8 mouse cellular contexts compared by ENCODE assay signal in the genomic region with DNA sequence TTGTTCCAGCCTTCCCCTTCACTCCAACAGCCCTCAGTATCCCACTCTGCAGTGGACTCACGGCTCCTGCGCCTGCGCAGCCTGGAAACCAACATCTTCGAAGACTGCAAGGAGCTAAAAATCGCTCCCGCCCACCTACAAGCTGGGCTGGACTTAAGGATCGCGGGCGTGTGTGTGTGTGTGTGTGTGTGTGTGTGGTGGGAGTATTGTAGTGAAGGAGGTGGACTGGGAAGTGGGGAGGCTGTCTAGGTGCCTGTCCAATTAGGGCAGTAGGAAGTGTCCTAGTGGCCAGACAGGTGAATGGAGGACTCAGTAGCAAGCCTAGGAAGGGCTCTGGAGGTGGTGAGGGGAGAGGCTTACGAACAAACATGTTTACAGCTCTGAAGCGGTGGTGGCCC. TPM values are rescaled to one million over a fixed set of nuclear protein-coding genes. Genes with fewer than 3 reads are reported as not detected.
DNase-seq lines count a peak whose midpoint lies in the region; ATAC-seq and TF ChIP-seq lines count a peak whose summit lies in the region.
"Had no signal": no experiment of that assay in that cellular context is flagged by ENCODE, and none has a peak within 500 bp of the region (broad histone marks: within the 10 kb centered on the region; RNA-seq: fewer than 3 reads in every experiment).

No protein-coding gene starts in this region.

- peaks cover 10% of the 10 kb centered on the region; the same call in 1 of the 2 replicates for H3K4me1 ChIP-seq in lung, embryonic 16.5 days (replicated peaks; ENCODE audit: control insufficient read depth, insufficient read depth, low read length)
- no peaks in the 10 kb centered on the region; the same call in 1 of the 2 replicates for H3K4me1 ChIP-seq in lung, adult 2 months (ENCODE audit: control insufficient read depth, insufficient read depth, low read length)
- peaks cover 38% of the 10 kb centered on the region for H3K4me1 ChIP-seq in forebrain, embryonic 10.5 days
- H3K4me1 ChIP-seq in neural tube, embryonic 12.5 days: peaks cover 17% of the 10 kb centered on the region; the same call in 1 of the 2 replicates

- ATAC-seq in lung, embryonic 16.5 days (ENCODE audit: low read depth): 0 out of 2 replicates have a peak, but pooled peaks have one; percentile 13
- peak; percentile 52 for ATAC-seq in neural tube, embryonic 12.5 days (ENCODE audit: low FRiP score, low read depth)

- H3K9ac ChIP-seq in lung, embryonic 16.5 days (ENCODE audit: low read length): no peak overlapping the region
- peak overlapping the region; percentile 72; the same call in 1 of the 2 replicates for H3K9ac ChIP-seq in neural tube, embryonic 12.5 days
- H3K9ac ChIP-seq: liver, embryonic 15.5 days had no signal

- H3K27me3 ChIP-seq in lung, embryonic 16.5 days (ENCODE audit: control insufficient read depth, insufficient read depth, low read depth, low read length): peaks cover 44% of the 10 kb centered on the region
- H3K27me3 ChIP-seq in forebrain, embryonic 10.5 days (ENCODE audit: poor library complexity, severe bottlenecking): peaks cover 80% of the 10 kb centered on the region
- H3K27me3 ChIP-seq in neural tube, embryonic 12.5 days (replicated peaks): peaks cover 63% of the 10 kb centered on the region

- TF ChIP-seq CTCF in lung, adult 2 months (IDR thresholded peaks at IDR 0.05; ENCODE audit: insufficient read depth, low read length): no peak

- H3K4me3 ChIP-seq in lung, embryonic 16.5 days (ENCODE audit: low read length): no peak overlapping the region
- H3K4me3 ChIP-seq in lung, adult 2 months (replicated peaks; ENCODE audit: extremely low read depth, low read depth, low read length): no peak overlapping the region
- H3K4me3 ChIP-seq in forebrain, embryonic 10.5 days: peak overlapping the region; percentile 75
- peak overlapping the region; percentile 62 for H3K4me3 ChIP-seq in neural tube, embryonic 12.5 days

- H3K9me3 ChIP-seq in lung, embryonic 16.5 days (ENCODE audit: control insufficient read depth, low read length): no peaks in the 10 kb centered on the region
- H3K9me3 ChIP-seq in forebrain, embryonic 10.5 days: no peaks in the 10 kb centered on the region
- no peaks in the 10 kb centered on the region for H3K9me3 ChIP-seq in neural tube, embryonic 12.5 days
- H3K9me3 ChIP-seq: liver, embryonic 15.5 days had no signal

- WGBS in lung, embryonic 16.5 days: 4% methylated on average over 11 of the region's 11 CpGs
- 7% methylated on average over 11 of the region's 11 CpGs for WGBS in lung, adult 2 months
- WGBS in forebrain, embryonic 10.5 days: 4% methylated on average over 11 of the region's 11 CpGs
- WGBS in neural tube, embryonic 12.5 days: 4% methylated on average over 11 of the region's 11 CpGs

- no peak for DNase-seq in lung, adult 2 months
- peak; percentile 27 for DNase-seq in forebrain, embryonic 10.5 days (ENCODE audit: extremely low spot score, low spot score)
- DNase-seq in layer of hippocampus, adult 8-10 months (ENCODE audit: low spot score in 2 of 2): peak; percentile 69 to 71
- no peak for DNase-seq in spleen, adult 12 weeks (ENCODE audit: low spot score)
- no peak for DNase-seq in spleen, postnatal 4 days (ENCODE audit: low spot score in 2 of 2)

- no peak overlapping the region for H3K27ac ChIP-seq in lung, embryonic 16.5 days (ENCODE audit: low read length)
- no peak overlapping the region for H3K27ac ChIP-seq in forebrain, embryonic 10.5 days
- H3K27ac ChIP-seq in neural tube, embryonic 12.5 days: no peak overlapping the region
- H3K27ac ChIP-seq: liver, embryonic 15.5 days had no signal

- H3K36me3 ChIP-seq in lung, embryonic 16.5 days (ENCODE audit: control insufficient read depth, insufficient read depth, low read length): no peaks in the 10 kb centered on the region
- H3K36me3 ChIP-seq in forebrain, embryonic 10.5 days (replicated peaks): no peaks in the 10 kb centered on the region
- H3K36me3 ChIP-seq in neural tube, embryonic 12.5 days: no peaks in the 10 kb centered on the region
- H3K36me3 ChIP-seq: liver, embryonic 15.5 days had no signal

- TF ChIP-seq POLR2A in lung, adult 2 months (IDR thresholded peaks at IDR 0.05; ENCODE audit: borderline replicate concordance, extremely low read depth, low read depth, low read length): no peak

- no peak overlapping the region for H3K4me2 ChIP-seq in lung, embryonic 16.5 days (ENCODE audit: low read depth, low read length)
- peak overlapping the region; percentile 94 for H3K4me2 ChIP-seq in neural tube, embryonic 12.5 days (replicated peaks)

RNA-seq across cellular contexts. Expression of a gene that starts 1.6 kb away (rescaled TPM):
- 0.23 and 0.29 TPM in 2 replicates for polyA plus RNA-seq in lung, embryonic 16.5 days (2015; fragmentation: Nextera tagmentation; extraction: Ambion mirVana)
- not detected in 2 replicates for polyA plus RNA-seq in lung, adult 2 months (2012; rRNA removed)
- polyA plus RNA-seq in forebrain, embryonic 10.5 days (2016; fragmentation: Nextera tagmentation; extraction: Ambion mirVana): 1.3 and 1.8 TPM in 2 replicates
- 1 to 10 TPM; 1.5 to 2.5 (median 1.7) TPM for total RNA-seq in layer of hippocampus, adult 8-10 months (2022)
- polyA plus RNA-seq in neural tube, embryonic 12.5 days (2016; fragmentation: Nextera tagmentation; extraction: Ambion mirVana): 0.93 and 1.1 TPM in 2 replicates

RNA-seq across cellular contexts. Expression of a gene that starts 8.1 kb away (rescaled TPM):
- polyA plus RNA-seq in lung, embryonic 16.5 days (2015; fragmentation: Nextera tagmentation; extraction: Ambion mirVana): 0.64 and 0.72 TPM in 2 replicates
- polyA plus RNA-seq in lung, adult 2 months (2012; rRNA removed): 0.34 and 0.41 TPM in 2 replicates
- polyA plus RNA-seq in forebrain, embryonic 10.5 days (2016; fragmentation: Nextera tagmentation; extraction: Ambion mirVana): 2.6 and 3.8 TPM in 2 replicates
- 10 to 100 TPM; 77.3 to 83.2 (median 80.8) TPM for total RNA-seq in layer of hippocampus, adult 8-10 months (2022)
- 43.0 and 44.9 TPM in 2 replicates for polyA plus RNA-seq in neural tube, embryonic 12.5 days (2016; fragmentation: Nextera tagmentation; extraction: Ambion mirVana)

RNA-seq across cellular contexts. Expression of a gene that starts 24.0 kb away (rescaled TPM):
- not detected in 2 replicates for polyA plus RNA-seq in lung, embryonic 16.5 days (2015; fragmentation: Nextera tagmentation; extraction: Ambion mirVana)
- polyA plus RNA-seq in lung, adult 2 months (2012; rRNA removed): not detected in 2 replicates
- polyA plus RNA-seq in forebrain, embryonic 10.5 days (2016; fragmentation: Nextera tagmentation; extraction: Ambion mirVana): not detected in 2 replicates
- not detected for total RNA-seq in layer of hippocampus, adult 8-10 months (2022)
- not detected in 2 replicates for polyA plus RNA-seq in neural tube, embryonic 12.5 days (2016; fragmentation: Nextera tagmentation; extraction: Ambion mirVana)
- polyA plus RNA-seq: liver, embryonic 15.5 days had no signal

RNA-seq across cellular contexts. Expression of a gene that starts 24.2 kb away (rescaled TPM):
- polyA plus RNA-seq in lung, embryonic 16.5 days (2015; fragmentation: Nextera tagmentation; extraction: Ambion mirVana): 644 and 691 TPM in 2 replicates
- 93.2 and 117 TPM in 2 replicates for polyA plus RNA-seq in lung, adult 2 months (2012; rRNA removed)
- 1,199 and 1,255 TPM in 2 replicates for polyA plus RNA-seq in forebrain, embryonic 10.5 days (2016; fragmentation: Nextera tagmentation; extraction: Ambion mirVana)
- total RNA-seq in layer of hippocampus, adult 8-10 months (2022): 100 to 1,000 TPM; 328 to 367 (median 342) TPM
- polyA plus RNA-seq in neural tube, embryonic 12.5 days (2016; fragmentation: Nextera tagmentation; extraction: Ambion mirVana): 1,247 and 1,331 TPM in 2 replicates

RNA-seq across cellular contexts. Expression of a gene that starts 24.3 kb away (rescaled TPM):
- 114 and 119 TPM in 2 replicates for polyA plus RNA-seq in lung, embryonic 16.5 days (2015; fragmentation: Nextera tagmentation; extraction: Ambion mirVana)
- polyA plus RNA-seq in lung, adult 2 months (2012; rRNA removed): 27.4 and 30.4 TPM in 2 replicates
- 163 and 173 TPM in 2 replicates for polyA plus RNA-seq in forebrain, embryonic 10.5 days (2016; fragmentation: Nextera tagmentation; extraction: Ambion mirVana)
- 10 to 100 TPM; 36.2 to 46.2 (median 41.2) TPM for total RNA-seq in layer of hippocampus, adult 8-10 months (2022)
- polyA plus RNA-seq in neural tube, embryonic 12.5 days (2016; fragmentation: Nextera tagmentation; extraction: Ambion mirVana): 78.4 and 85.2 TPM in 2 replicates

Comparison
In these comparisons a context has a peak if more than half of its experiments do, and no peak if none do; other contexts are left out.
1. H3K4me3 ChIP-seq: peak in forebrain, embryonic 10.5 days (single experiment) and neural tube, embryonic 12.5 days (single experiment); none in lung, embryonic 16.5 days (single experiment) and lung, adult 2 months (single experiment).
2. DNase-seq: peak in forebrain, embryonic 10.5 days (single experiment) and layer of hippocampus, adult 8-10 months (2 of 2); none in lung, adult 2 months (single experiment), spleen, adult 12 weeks (single experiment) and spleen, postnatal 4 days (0 of 2).